Mouse (Mus musculus) heart, embryonic 16.5 days (tissue): ENCODE data around the gene 1700001F09Rik. TPM values are rescaled to one million over a fixed set of nuclear protein-coding genes. Genes with fewer than 3 reads are reported as not detected.

ENCODE experiments used
- polyA plus RNA-seq: library from polyadenylated mRNA; unstranded; fragments of >200 nt; fragmentation: Nextera tagmentation; extraction: Ambion mirVana; gene quantifications from 2 replicates; pipeline ENCODE4 v1.2.1, GENCODE M21; 2015

The 1700001F09Rik gene
- polyA plus RNA-seq, 1 experiment from 2014 or later: not detected

Other genes starting within 250 kb of the 1700001F09Rik start
- gene Gm8104, start 247.2 kb downstream of the 1700001F09Rik start, polyA plus RNA-seq: not detected in 2 replicates
- gene Gm7233, start 167.9 kb downstream of the 1700001F09Rik start, polyA plus RNA-seq: not detected in 2 replicates
- not detected in 2 replicates for gene Gm8122, start 112.5 kb downstream of the 1700001F09Rik start, polyA plus RNA-seq
- not detected in 2 replicates for gene Gm8126, start 89.2 kb downstream of the 1700001F09Rik start, polyA plus RNA-seq
- not detected in 2 replicates for gene Gm9732, start 72.8 kb downstream of the 1700001F09Rik start, polyA plus RNA-seq
- not detected in 2 replicates for gene Gm8127, start 54.0 kb downstream of the 1700001F09Rik start, polyA plus RNA-seq
- gene Gm8138, start 68.5 kb upstream of the 1700001F09Rik start, polyA plus RNA-seq: not detected in 2 replicates
- gene Gm5799, start 195.8 kb upstream of the 1700001F09Rik start, polyA plus RNA-seq: not detected in 2 replicates
- not detected in 2 replicates for gene Gm17654, start 231.3 kb upstream of the 1700001F09Rik start, polyA plus RNA-seq